Mouse (Mus musculus) lung, adult 2 months (tissue): ENCODE data around the gene Sdk1.
A peak's percentile ranks its signal among the peaks of the same experiment; 100 is the strongest.

ENCODE experiments used
- CTCF ChIP-seq: fragments of 200-500 bp; IDR thresholded peaks from 2 replicates; pipeline ENCODE4 v1.5.1; 2011; ENCODE audit warnings: mild to moderate bottlenecking, low read length, control low read depth; ENCODE audit not compliant: insufficient read depth
- POLR2A ChIP-seq: fragments of 200-500 bp; IDR thresholded peaks from 2 replicates; pipeline ENCODE4 v1.6.1; 2011; ENCODE audit warnings: low read depth, mild to moderate bottlenecking, control low read depth, low read length, borderline replicate concordance; ENCODE audit errors: extremely low read depth

- peak; percentile 75 for TF ChIP-seq CTCF
- TF ChIP-seq POLR2A, result no peak
Measured at GRCm38 (mm10) chr5:141985003-141985402, 743.7 kb downstream of the Sdk1 start.
